Mouse (Mus musculus): Measurements from ENCODE around the gene Zbtb8a. TPM values are rescaled to one million over a fixed set of nuclear protein-coding genes. Genes with fewer than 3 reads are reported as not detected.
A peak's percentile ranks its signal among the peaks of the same experiment; 100 is the strongest.

Gene Zbtb8a
- polyA plus RNA-seq, 1 experiment from 2014 or later, result 3.1 TPM

GRCm38 (mm10) chr4:129353176-129353575 is 24.7 kb downstream of the Zbtb8a start:
- peaks cover 7% of the 10 kb centered on the region; the same call in 1 of the 2 replicates for H3K4me1 ChIP-seq
- no peak overlapping the region for H3K27ac ChIP-seq
- no peak for ATAC-seq
- H3K4me3 ChIP-seq, result no peak overlapping the region
- no peaks in the 10 kb centered on the region for H3K27me3 ChIP-seq (replicated peaks)
- no peaks in the 10 kb centered on the region for H3K9me3 ChIP-seq (replicated peaks)
- H3K36me3 ChIP-seq, result peaks cover 11% of the 10 kb centered on the region
- no peak overlapping the region for H3K9ac ChIP-seq
- 84% methylated on average over 12 of the region's 12 CpGs for WGBS (ENCODE audit: insufficient replicate concordance)
- no peak overlapping the region for H3K4me2 ChIP-seq

GRCm38 (mm10) chr4:129351111-129351510 is 26.8 kb downstream of the Zbtb8a start:
- 69% methylated on average over 6 of the region's 6 CpGs for WGBS (ENCODE audit: insufficient replicate concordance)
- Histone ChIP-seq H3K9me3 (replicated peaks) (no peaks in the 10 kb centered on the region), H3K4me2 (no peak overlapping the region), H3K9ac (no peak overlapping the region), H3K27ac (no peak overlapping the region), H3K27me3 (replicated peaks) (no peaks in the 10 kb centered on the region), H3K4me1 (peaks cover 7% of the 10 kb centered on the region; the same call in 1 of the 2 replicates), H3K36me3 (peaks cover 24% of the 10 kb centered on the region), H3K4me3 (no peak overlapping the region)
- 0 out of 2 replicates have a peak, but pooled peaks have one; percentile 32 for ATAC-seq

GRCm38 (mm10) chr4:129350644-129351043 is 27.3 kb downstream of the Zbtb8a start:
- Histone ChIP-seq H3K4me2 (no peak overlapping the region), H3K9me3 (replicated peaks) (no peaks in the 10 kb centered on the region), H3K27me3 (replicated peaks) (no peaks in the 10 kb centered on the region), H3K36me3 (peaks cover 23% of the 10 kb centered on the region), H3K9ac (no peak overlapping the region), H3K4me1 (peaks cover 7% of the 10 kb centered on the region; the same call in 1 of the 2 replicates), H3K4me3 (no peak overlapping the region), H3K27ac (no peak overlapping the region)
- 3% methylated on average over 1 of the region's 1 CpGs for WGBS (ENCODE audit: insufficient replicate concordance)
- peak; percentile 72; the same call in 1 of the 2 replicates for ATAC-seq

GRCm38 (mm10) chr4:129346481-129347154 is 31.3 kb downstream of the Zbtb8a start:
- H3K4me2 ChIP-seq, result no peak overlapping the region
- no peak overlapping the region for H3K27ac ChIP-seq
- H3K9ac ChIP-seq, result no peak overlapping the region

GRCm38 (mm10) chr4:129342705-129343104 is 35.2 kb downstream of the Zbtb8a start:
- WGBS (ENCODE audit: insufficient replicate concordance), result 81% methylated on average over 2 of the region's 2 CpGs
- Histone ChIP-seq H3K27ac (0 out of 2 replicates have a peak overlapping the region, but pooled peaks have one; percentile 5), H3K27me3 (replicated peaks) (no peaks in the 10 kb centered on the region), H3K4me3 (no peak overlapping the region), H3K36me3 (peaks cover 67% of the 10 kb centered on the region), H3K9me3 (replicated peaks) (no peaks in the 10 kb centered on the region), H3K9ac (no peak overlapping the region), H3K4me2 (no peak overlapping the region), H3K4me1 (peaks cover 34% of the 10 kb centered on the region)
- no peak for ATAC-seq

More at GRCm38 (mm10) chr4:129346481-129347154, 31.3 kb downstream of the Zbtb8a start:
- no peaks in the 10 kb centered on the region for H3K27me3 ChIP-seq (replicated peaks)
- peaks cover 58% of the 10 kb centered on the region for H3K36me3 ChIP-seq
- no peak for ATAC-seq
- WGBS (ENCODE audit: insufficient replicate concordance), result 80% methylated on average over 15 of the region's 15 CpGs
- no peak overlapping the region for H3K4me3 ChIP-seq
- no peaks in the 10 kb centered on the region for H3K9me3 ChIP-seq (replicated peaks)
- no peaks in the 10 kb centered on the region for H3K4me1 ChIP-seq

- H3K9ac ChIP-seq, result no peak overlapping the region
- 90% methylated on average over 1 of the region's 1 CpGs for WGBS (ENCODE audit: insufficient replicate concordance)
- peaks cover 42% of the 10 kb centered on the region for H3K4me1 ChIP-seq
- no peak overlapping the region for H3K27ac ChIP-seq
- ATAC-seq, result no peak
- H3K27me3 ChIP-seq (replicated peaks), result no peaks in the 10 kb centered on the region
- no peak overlapping the region for H3K4me2 ChIP-seq
- H3K4me3 ChIP-seq, result no peak overlapping the region
- no peaks in the 10 kb centered on the region for H3K9me3 ChIP-seq (replicated peaks)
- H3K36me3 ChIP-seq, result peaks cover 61% of the 10 kb centered on the region
These were observed 36.0 kb downstream of the Zbtb8a start for GRCm38 (mm10) chr4:129341888-129342287.

GRCm38 (mm10) chr4:129339743-129340142 is 38.2 kb downstream of the Zbtb8a start:
- H3K27ac ChIP-seq, result peak overlapping the region; percentile 95
- peaks cover 51% of the 10 kb centered on the region for H3K4me1 ChIP-seq

GRCm38 (mm10) chr4:129336291-129336690 is 41.6 kb downstream of the Zbtb8a start:
- peak overlapping the region; percentile 87 for H3K4me3 ChIP-seq
- 44% methylated on average over 14 of the region's 14 CpGs for WGBS (ENCODE audit: insufficient replicate concordance)
- peak overlapping the region; percentile 86 for H3K4me2 ChIP-seq
- peak overlapping the region; percentile 98 for H3K27ac ChIP-seq
- H3K9ac ChIP-seq, result peak overlapping the region; percentile 85
- peaks cover 79% of the 10 kb centered on the region for H3K4me1 ChIP-seq
- H3K9me3 ChIP-seq (replicated peaks), result no peaks in the 10 kb centered on the region
- H3K27me3 ChIP-seq (replicated peaks), result no peaks in the 10 kb centered on the region
- peaks cover 35% of the 10 kb centered on the region for H3K36me3 ChIP-seq
- no peak for ATAC-seq

More at GRCm38 (mm10) chr4:129339743-129340142, 38.2 kb downstream of the Zbtb8a start:
- 41% methylated on average over 3 of the region's 3 CpGs for WGBS (ENCODE audit: insufficient replicate concordance)
- peaks cover 41% of the 10 kb centered on the region for H3K36me3 ChIP-seq
- no peaks in the 10 kb centered on the region for H3K27me3 ChIP-seq (replicated peaks)
- no peaks in the 10 kb centered on the region for H3K9me3 ChIP-seq (replicated peaks)
- no peak overlapping the region for H3K4me3 ChIP-seq
- ATAC-seq, result peak; percentile 79
- peak overlapping the region; percentile 50 for H3K4me2 ChIP-seq
- peak overlapping the region; percentile 55 for H3K9ac ChIP-seq

- H3K27ac ChIP-seq, result peak within 1 kb of the TSS; percentile 98
- peaks cover 36% of the 10 kb centered on the region for H3K36me3 ChIP-seq
- ATAC-seq, result peak; percentile 91
- no peaks in the 10 kb centered on the region for H3K9me3 ChIP-seq (replicated peaks)
- H3K4me2 ChIP-seq, result peak within 1 kb of the TSS; percentile 86
- under 1% methylated on average over 73 of the region's 73 CpGs for WGBS (ENCODE audit: insufficient replicate concordance)
- H3K27me3 ChIP-seq (replicated peaks), result no peaks in the 10 kb centered on the region
- H3K4me1 ChIP-seq, result peaks cover 81% of the 10 kb centered on the region
- peak within 1 kb of the TSS; percentile 87 for H3K4me3 ChIP-seq
- H3K9ac ChIP-seq, result peak within 1 kb of the TSS; percentile 93
These were observed 42.5 kb downstream of the Zbtb8a start, which contains the start of the genes Rbbp4 and Zbtb8os for GRCm38 (mm10) chr4:129335216-129336074. Gene Rbbp4 (minus strand): TSS chr4:129335370. Gene Zbtb8os (plus strand): TSS chr4:129335695.

GRCm38 (mm10) chr4:129334677-129335215 is 43.2 kb downstream of the Zbtb8a start:
- peak; percentile 63 for ATAC-seq
- Histone ChIP-seq H3K4me3 (peak overlapping the region; percentile 87), H3K27me3 (replicated peaks) (no peaks in the 10 kb centered on the region), H3K4me2 (peak overlapping the region; percentile 86), H3K4me1 (peaks cover 76% of the 10 kb centered on the region), H3K9ac (peak overlapping the region; percentile 93), H3K9me3 (replicated peaks) (no peaks in the 10 kb centered on the region), H3K36me3 (peaks cover 43% of the 10 kb centered on the region), H3K27ac (peak overlapping the region; percentile 93)
- WGBS (ENCODE audit: insufficient replicate concordance), result under 1% methylated on average over 62 of the region's 62 CpGs

GRCm38 (mm10) chr4:129332846-129333245 is 45.1 kb downstream of the Zbtb8a start:
- 75% methylated on average over 1 of the region's 1 CpGs for WGBS (ENCODE audit: insufficient replicate concordance)

More at GRCm38 (mm10) chr4:129332846-129333245, 45.1 kb downstream of the Zbtb8a start:
- peak overlapping the region; percentile 87 for H3K4me3 ChIP-seq
- peaks cover 57% of the 10 kb centered on the region for H3K4me1 ChIP-seq
- H3K9ac ChIP-seq, result peak overlapping the region; percentile 3
- H3K27me3 ChIP-seq (replicated peaks), result no peaks in the 10 kb centered on the region
- no peak for ATAC-seq
- no peaks in the 10 kb centered on the region for H3K9me3 ChIP-seq (replicated peaks)
- no peak overlapping the region for H3K27ac ChIP-seq
- peak overlapping the region; percentile 86 for H3K4me2 ChIP-seq
- peaks cover 61% of the 10 kb centered on the region for H3K36me3 ChIP-seq
